Comparison of ENCODE assay signal across 8 mouse cellular contexts in the genomic region with DNA sequence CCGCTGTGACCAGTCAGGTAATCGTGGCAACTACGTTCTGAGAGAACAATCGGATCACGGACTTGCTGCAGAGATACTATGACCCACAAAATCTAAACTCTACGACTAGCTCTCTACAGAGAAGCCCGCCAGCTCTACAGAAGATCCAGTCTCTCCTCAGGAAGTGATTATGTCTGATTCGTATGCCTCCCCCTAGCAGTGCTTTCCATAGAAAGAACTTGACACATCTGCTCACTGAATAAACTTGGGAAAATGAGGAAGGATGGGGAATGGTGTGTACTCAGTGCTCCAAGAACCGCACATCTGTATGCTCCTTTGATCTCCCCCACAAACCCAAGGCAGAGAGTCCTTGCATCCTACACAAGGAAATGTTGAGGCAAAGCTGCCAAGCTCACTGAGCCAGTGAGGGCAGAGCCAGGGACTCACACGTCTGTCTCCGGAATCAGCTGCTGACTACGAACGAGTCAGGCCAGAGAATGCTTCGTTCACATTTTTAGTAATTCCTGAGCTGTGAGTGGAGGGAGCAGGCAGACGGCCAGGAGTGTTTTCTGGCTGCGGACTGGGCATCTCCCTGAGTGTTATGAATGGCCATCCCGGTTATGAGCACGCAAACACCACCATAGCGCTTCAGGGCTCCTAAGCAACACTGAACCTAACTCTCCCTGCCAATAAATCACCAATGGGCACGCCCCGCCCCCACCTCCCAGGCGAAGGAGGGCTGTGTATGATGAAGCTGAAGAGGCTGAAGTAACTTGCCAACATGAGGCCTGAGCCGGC. TPM values are rescaled to one million over a fixed set of nuclear protein-coding genes. Genes with fewer than 3 reads are reported as not detected.
DNase-seq lines count a peak whose midpoint lies in the region; ATAC-seq and TF ChIP-seq lines count a peak whose summit lies in the region.

No protein-coding gene starts in this region.

- 73% methylated on average over 23 of the region's 23 CpGs for WGBS in hindbrain, embryonic 16.5 days
- 73% methylated on average over 23 of the region's 23 CpGs for WGBS in neural tube, embryonic 14.5 days
- WGBS in thymus, adult 2 months, result 95% methylated on average over 23 of the region's 23 CpGs

- H3K9me3 ChIP-seq in hindbrain, embryonic 16.5 days (ENCODE audit: control insufficient read depth, low read length), result no peaks in the 10 kb centered on the region
- no peaks in the 10 kb centered on the region; the same call in 1 of the 2 replicates for H3K9me3 ChIP-seq in neural tube, embryonic 14.5 days (ENCODE audit: control insufficient read depth, low read length)

- 0 out of 2 replicates have a peak overlapping the region, but pooled peaks have one; percentile 6 for H3K4me2 ChIP-seq in hindbrain, embryonic 16.5 days (ENCODE audit: low read length)
- no peak overlapping the region for H3K4me2 ChIP-seq in neural tube, embryonic 14.5 days (ENCODE audit: low read depth, low read length)

- TF ChIP-seq POLR2A in thymus, adult 2 months (IDR thresholded peaks at IDR 0.05; ENCODE audit: control insufficient read depth, extremely low read depth, insufficient read depth, low read length, poor library complexity), result no peak

- no peak for DNase-seq in layer of hippocampus, adult 2 months (ENCODE audit: low spot score in 2 of 2)
- DNase-seq in layer of hippocampus, adult 9-11 months, result no peak
- DNase-seq in adrenal gland, adult 8-10 months, result peak; percentile 25
- peak; percentile 76 to 82 for DNase-seq in cerebellum, postnatal 25 days
- DNase-seq in thymus, adult 2 months, result no peak
- no peak for DNase-seq in retina, embryonic 14.5 days (ENCODE audit: low spot score)

- no peak overlapping the region for H3K4me3 ChIP-seq in layer of hippocampus, adult 2 months
- H3K4me3 ChIP-seq in hindbrain, embryonic 16.5 days (ENCODE audit: low read length), result no peak overlapping the region
- H3K4me3 ChIP-seq in neural tube, embryonic 14.5 days (ENCODE audit: low read depth, low read length), result no peak overlapping the region
- no peak overlapping the region for H3K4me3 ChIP-seq in thymus, adult 2 months (ENCODE audit: control insufficient read depth, insufficient read depth, low read length)

- no peak for TF ChIP-seq CTCF in layer of hippocampus, adult 2 months (conservative IDR thresholded peaks at IDR 0.05)
- TF ChIP-seq CTCF in thymus, adult 2 months (IDR thresholded peaks at IDR 0.05; ENCODE audit: borderline replicate concordance, control insufficient read depth, extremely low read depth, insufficient read depth, low read length, poor library complexity), result no peak

- peak; percentile 60 for ATAC-seq in hindbrain, embryonic 16.5 days
- peak; percentile 44; the same call in 1 of the 2 replicates for ATAC-seq in neural tube, embryonic 14.5 days (ENCODE audit: low read depth)

- peak overlapping the region; percentile 67 for H3K27ac ChIP-seq in layer of hippocampus, adult 2 months
- peak overlapping the region; percentile 4 for H3K27ac ChIP-seq in hindbrain, embryonic 16.5 days (ENCODE audit: low read depth, low read length)
- no peak overlapping the region for H3K27ac ChIP-seq in neural tube, embryonic 14.5 days (ENCODE audit: low read depth, low read length)
- H3K27ac ChIP-seq in thymus, adult 2 months (ENCODE audit: control insufficient read depth, insufficient read depth, low read length), result no peak overlapping the region

- H3K36me3 ChIP-seq in hindbrain, embryonic 16.5 days (ENCODE audit: control insufficient read depth, insufficient read depth, low read length), result no peaks in the 10 kb centered on the region
- no peaks in the 10 kb centered on the region for H3K36me3 ChIP-seq in neural tube, embryonic 14.5 days (ENCODE audit: control insufficient read depth, insufficient read depth, low read length)
- no peaks in the 10 kb centered on the region for H3K36me3 ChIP-seq in thymus, adult 2 months (ENCODE audit: control insufficient read depth, insufficient read depth, low read length)

- no peaks in the 10 kb centered on the region for H3K27me3 ChIP-seq in hindbrain, embryonic 16.5 days (replicated peaks; ENCODE audit: control insufficient read depth, insufficient read depth, low read length)
- no peaks in the 10 kb centered on the region for H3K27me3 ChIP-seq in neural tube, embryonic 14.5 days (ENCODE audit: control insufficient read depth, insufficient read depth, low read length)
- no peaks in the 10 kb centered on the region for H3K27me3 ChIP-seq in thymus, adult 2 months (ENCODE audit: control insufficient read depth, insufficient read depth, low read length)

- H3K4me1 ChIP-seq in hindbrain, embryonic 16.5 days (ENCODE audit: control insufficient read depth, insufficient read depth, low read depth, low read length), result peaks cover 16% of the 10 kb centered on the region
- H3K4me1 ChIP-seq in neural tube, embryonic 14.5 days (ENCODE audit: control insufficient read depth, insufficient read depth, low read length), result 0 out of 2 replicates have a peak, but pooled peaks cover 3% of the 10 kb centered on the region
- no peaks in the 10 kb centered on the region for H3K4me1 ChIP-seq in thymus, adult 2 months (replicated peaks; ENCODE audit: control insufficient read depth, insufficient read depth, low read length)

- H3K9ac ChIP-seq in hindbrain, embryonic 16.5 days (ENCODE audit: low read depth, low read length), result no peak overlapping the region
- no peak overlapping the region for H3K9ac ChIP-seq in neural tube, embryonic 14.5 days (replicated peaks; ENCODE audit: low read depth, low read length)

RNA-seq across cellular contexts. Expression of a gene that starts 16.6 kb away (rescaled TPM):
- total RNA-seq in layer of hippocampus, adult 2 months (2021), result 100 to 1,000 TPM; 135 to 138 TPM
- 10 to 100 TPM; 35.5 to 44.5 (median 40.4) TPM for total RNA-seq in adrenal gland, adult 8-10 months (2022)
- 37.7 and 40.6 TPM in 2 replicates for polyA plus RNA-seq in hindbrain, embryonic 16.5 days (2015; fragmentation: Nextera tagmentation; extraction: Ambion mirVana)
- 36.8 and 41.9 TPM in 2 replicates for polyA plus RNA-seq in neural tube, embryonic 14.5 days (2014; fragmentation: Nextera tagmentation; extraction: Ambion mirVana)
- 1.1 and 2.2 TPM in 2 replicates for polyA plus RNA-seq in thymus, adult 2 months (2012; rRNA removed)

Comparison
In these comparisons a context has a peak if more than half of its experiments do, and no peak if none do; other contexts are left out.
1. DNase-seq: peak in adrenal gland, adult 8-10 months (single experiment) and cerebellum, postnatal 25 days (2 of 2); none in layer of hippocampus, adult 2 months (0 of 2), layer of hippocampus, adult 9-11 months (single experiment), thymus, adult 2 months (single experiment) and retina, embryonic 14.5 days (single experiment).
2. H3K27ac ChIP-seq: peak in layer of hippocampus, adult 2 months (single experiment) and hindbrain, embryonic 16.5 days (single experiment); none in neural tube, embryonic 14.5 days (single experiment) and thymus, adult 2 months (single experiment).
3. RNA of a gene that starts 16.6 kb away (polyA plus RNA-seq): 37.7 to 40.6 TPM in hindbrain, embryonic 16.5 days and 36.8 to 41.9 TPM in neural tube, embryonic 14.5 days; 1.1 to 2.2 TPM in thymus, adult 2 months; every median in the first group is over 10 times any median in the second.